Mouse (Mus musculus) c-Kit-positive CD71-negative TER-119-negative erythroid progenitor cells, embryonic 14.5 days (primary cell): ENCODE measurements around the gene Olfr393.

Experiments used
- DNase-seq: peaks from one replicate; pipeline ENCODE4 v3.0.0-alpha.2; 2013; ENCODE audit warnings: low read depth

Olfr393 gene

DNA sequence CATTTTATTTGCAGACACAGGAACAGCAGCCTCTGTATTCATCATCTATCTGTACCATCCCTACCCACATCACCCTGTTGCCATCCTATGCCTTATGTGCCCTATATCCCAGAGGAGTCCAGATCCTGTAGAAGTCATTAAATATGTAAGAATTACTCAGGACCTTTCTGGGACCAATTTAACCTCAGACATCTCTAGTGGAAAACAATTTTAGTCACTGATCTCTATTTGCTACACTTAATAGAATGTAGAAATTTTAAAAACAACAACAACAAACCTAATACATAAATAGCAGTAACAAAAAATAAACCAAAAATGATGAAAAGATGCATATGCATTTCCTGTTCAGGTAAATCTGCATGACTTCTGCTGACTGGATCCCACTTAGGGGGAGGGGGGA lies at the start of gene Olfr393:
Olfr393 (minus strand) TSS at position 101 of the 400 bp plus-strand sequence.
- no peak for DNase-seq

- DNase-seq = no peak
Observed at GRCm38 (mm10) chr11:73890671-73891070, 39.4 kb upstream of the Olfr393 start, which contains the start of gene Olfr394. TSS of gene Olfr394 (minus strand) at chr11:73890771.

GRCm38 (mm10) chr11:73816949-73817348 lies 34.3 kb downstream of the Olfr393 start, which contains the start of gene Olfr392:
TSS of gene Olfr392 (minus strand) at chr11:73817049.
- DNase-seq = no peak

GRCm38 (mm10) chr11:73802952-73803351 lies 48.3 kb downstream of the Olfr393 start, which contains the start of gene Olfr391-ps:
TSS of gene Olfr391-ps (minus strand) at chr11:73803052.
- DNase-seq = no peak
